21 mouse cellular contexts compared by ENCODE assay signal in genomic region chr1:144090410-144090809, GRCm38 (mm10).
DNase-seq lines count a peak whose midpoint lies in the region; ATAC-seq and TF ChIP-seq lines count a peak whose summit lies in the region.
"Had no signal": no experiment of that assay in that cellular context is flagged by ENCODE, and none has a peak within 500 bp of the region (broad histone marks: within the 10 kb centered on the region; RNA-seq: fewer than 3 reads in every experiment).

No protein-coding gene starts in this region.

- no peak overlapping the region for H3K27ac ChIP-seq in forebrain, postnatal 0 days (ENCODE audit: low read depth, low read length)
- H3K27ac ChIP-seq in forebrain, embryonic 13.5 days, result no peak overlapping the region
- H3K27ac ChIP-seq in lung, embryonic 16.5 days (ENCODE audit: low read length), result no peak overlapping the region
- H3K27ac ChIP-seq: embryonic facial prominence, embryonic 10.5 days; heart, adult 2 months; heart, embryonic 15.5 days; hindbrain, embryonic 10.5 days; hindbrain, embryonic 14.5 days had no signal

- no peak overlapping the region for H3K4me2 ChIP-seq in forebrain, postnatal 0 days (ENCODE audit: low read depth)
- H3K4me2 ChIP-seq in forebrain, embryonic 13.5 days, result no peak overlapping the region
- H3K4me2 ChIP-seq in lung, embryonic 16.5 days (ENCODE audit: low read depth, low read length), result no peak overlapping the region
- H3K4me2 ChIP-seq: heart, embryonic 11.5 days; heart, embryonic 15.5 days; hindbrain, embryonic 14.5 days had no signal

- no peak overlapping the region for H3K9ac ChIP-seq in forebrain, postnatal 0 days
- H3K9ac ChIP-seq in forebrain, embryonic 13.5 days, result no peak overlapping the region
- no peak overlapping the region for H3K9ac ChIP-seq in lung, embryonic 16.5 days (ENCODE audit: low read length)
- H3K9ac ChIP-seq: heart, embryonic 15.5 days; hindbrain, embryonic 14.5 days had no signal

- no peaks in the 10 kb centered on the region for H3K9me3 ChIP-seq in forebrain, postnatal 0 days (ENCODE audit: low read length)
- no peaks in the 10 kb centered on the region for H3K9me3 ChIP-seq in forebrain, embryonic 13.5 days (replicated peaks)
- no peaks in the 10 kb centered on the region for H3K9me3 ChIP-seq in lung, embryonic 16.5 days (ENCODE audit: control insufficient read depth, low read length)
- H3K9me3 ChIP-seq: embryonic facial prominence, embryonic 10.5 days; heart, embryonic 15.5 days; hindbrain, embryonic 10.5 days had no signal

- H3K4me1 ChIP-seq in forebrain, postnatal 0 days (ENCODE audit: insufficient read depth), result no peaks in the 10 kb centered on the region
- no peaks in the 10 kb centered on the region for H3K4me1 ChIP-seq in forebrain, embryonic 13.5 days
- no peaks in the 10 kb centered on the region for H3K4me1 ChIP-seq in lung, embryonic 16.5 days (replicated peaks; ENCODE audit: control insufficient read depth, insufficient read depth, low read length)
- H3K4me1 ChIP-seq: embryonic facial prominence, embryonic 10.5 days; heart, embryonic 15.5 days; hindbrain, embryonic 10.5 days had no signal

- H3K36me3 ChIP-seq in forebrain, postnatal 0 days (ENCODE audit: insufficient read depth), result no peaks in the 10 kb centered on the region
- no peaks in the 10 kb centered on the region for H3K36me3 ChIP-seq in forebrain, embryonic 13.5 days (ENCODE audit: poor library complexity, severe bottlenecking)
- no peaks in the 10 kb centered on the region for H3K36me3 ChIP-seq in lung, embryonic 16.5 days (ENCODE audit: control insufficient read depth, insufficient read depth, low read length)
- H3K36me3 ChIP-seq: embryonic facial prominence, embryonic 10.5 days; heart, embryonic 15.5 days; hindbrain, embryonic 10.5 days had no signal

- WGBS in forebrain, postnatal 0 days, result 40% methylated on average over 1 of the region's 1 CpGs
- 79% methylated on average over 1 of the region's 1 CpGs for WGBS in forebrain, embryonic 13.5 days
- WGBS in lung, embryonic 16.5 days, result 54% methylated on average over 1 of the region's 1 CpGs

- no peaks in the 10 kb centered on the region for H3K27me3 ChIP-seq in forebrain, postnatal 0 days (ENCODE audit: insufficient read depth, low read length)
- no peaks in the 10 kb centered on the region for H3K27me3 ChIP-seq in forebrain, embryonic 13.5 days
- no peaks in the 10 kb centered on the region for H3K27me3 ChIP-seq in lung, embryonic 16.5 days (ENCODE audit: control insufficient read depth, insufficient read depth, low read depth, low read length)
- H3K27me3 ChIP-seq: heart, embryonic 15.5 days had no signal

- ATAC-seq in forebrain, postnatal 0 days, result peak; percentile 58
- ATAC-seq in forebrain, embryonic 13.5 days, result no peak
- peak; percentile 76 for ATAC-seq in lung, embryonic 16.5 days (ENCODE audit: low read depth)

- H3K4me3 ChIP-seq in forebrain, postnatal 0 days (ENCODE audit: low read depth, low read length), result no peak overlapping the region
- no peak overlapping the region for H3K4me3 ChIP-seq in forebrain, embryonic 13.5 days
- H3K4me3 ChIP-seq in lung, embryonic 16.5 days (ENCODE audit: low read length), result no peak overlapping the region
- H3K4me3 ChIP-seq: embryonic facial prominence, embryonic 10.5 days; heart, adult 2 months; heart, embryonic 15.5 days; hindbrain, embryonic 10.5 days had no signal

- peak; percentile 6 for DNase-seq in forebrain, postnatal 0 days
- no peak for DNase-seq in lung, adult 18-20 months
- DNase-seq in Muller cell, postnatal 12 days (ENCODE audit: inconsistent ontology term), result peak; percentile 34
- peak; percentile 44 for DNase-seq in brain, adult 2 months (ENCODE audit: low read depth, low spot score)
- DNase-seq in kidney, adult 11 months, result no peak
- DNase-seq in embryo, embryonic 10.5 days (ENCODE audit: low spot score), result no peak
- DNase-seq: adrenal gland, adult 8-10 months; adrenal gland, postnatal 36 days; cerebellum, adult 18-20 months; cerebellum, adult 9-11 months; cerebellum, postnatal 36 days; gastrocnemius, postnatal 14 days; heart, adult 2 months; heart, postnatal 14 days had no signal

- TF ChIP-seq CTCF in forebrain, postnatal 0 days (IDR thresholded peaks at IDR 0.05; ENCODE audit: low read depth), result no peak

Comparison
In these comparisons a context has a peak if more than half of its experiments do, and no peak if none do; other contexts are left out.
1. DNase-seq: peak in forebrain, postnatal 0 days (single experiment), Muller cell, postnatal 12 days (single experiment) and brain, adult 2 months (single experiment); none in lung, adult 18-20 months (0 of 2), kidney, adult 11 months (single experiment) and embryo, embryonic 10.5 days (single experiment).